In the genomic region with DNA sequence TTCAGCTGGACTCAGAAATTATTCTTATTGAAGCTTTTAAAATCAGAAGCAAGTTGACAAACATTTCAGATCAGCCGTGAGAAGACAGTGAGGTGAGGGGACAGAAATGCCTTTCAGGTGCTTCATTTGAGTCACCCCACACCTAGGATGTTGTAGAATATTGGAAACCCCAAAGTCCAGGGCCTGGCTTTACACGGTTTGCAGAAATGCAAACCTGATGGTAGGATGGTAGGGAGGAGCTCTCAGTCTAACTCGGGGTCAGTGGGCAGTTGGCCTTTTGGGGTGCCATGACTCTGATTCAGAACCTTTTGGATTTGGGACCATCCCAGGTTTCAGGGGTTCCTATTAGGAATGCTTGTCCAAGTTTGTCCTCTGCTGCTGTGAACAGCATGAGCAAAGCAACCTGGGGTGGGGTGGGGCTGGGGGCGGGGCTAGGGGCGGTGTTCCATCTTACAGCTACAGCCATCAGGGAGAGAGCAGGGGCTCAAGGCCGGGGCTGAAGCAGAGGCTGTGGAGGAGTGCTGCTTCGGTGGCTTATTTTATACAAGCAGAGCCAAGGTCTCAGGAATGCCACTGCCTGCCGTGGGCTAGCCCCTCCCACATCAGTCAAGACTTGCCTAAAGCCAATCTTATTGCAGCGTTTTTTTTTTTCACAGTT, we compare ENCODE assay signal across 8 mouse cellular contexts.
A peak's percentile ranks its signal among the peaks of the same experiment; 100 is the strongest.
DNase-seq lines count a peak whose midpoint lies in the region; ATAC-seq lines count a peak whose summit lies in the region.

No protein-coding gene starts in this region.

- H3K27me3 ChIP-seq in embryonic facial prominence, embryonic 12.5 days: peaks cover 20% of the 10 kb centered on the region; the same call in 1 of the 2 replicates
- H3K27me3 ChIP-seq in kidney, embryonic 15.5 days: peaks cover 36% of the 10 kb centered on the region
- peaks cover 4% of the 10 kb centered on the region; the same call in 1 of the 2 replicates for H3K27me3 ChIP-seq in midbrain, embryonic 14.5 days (ENCODE audit: control insufficient read depth, insufficient read depth, low read length)

- H3K36me3 ChIP-seq in embryonic facial prominence, embryonic 12.5 days: no peaks in the 10 kb centered on the region
- no peaks in the 10 kb centered on the region for H3K36me3 ChIP-seq in kidney, embryonic 15.5 days
- no peaks in the 10 kb centered on the region for H3K36me3 ChIP-seq in midbrain, embryonic 14.5 days (ENCODE audit: control insufficient read depth, insufficient read depth, low read length)

- H3K4me1 ChIP-seq in embryonic facial prominence, embryonic 12.5 days: peaks cover 13% of the 10 kb centered on the region; the same call in 1 of the 2 replicates
- peaks cover 23% of the 10 kb centered on the region for H3K4me1 ChIP-seq in kidney, embryonic 15.5 days
- H3K4me1 ChIP-seq in midbrain, embryonic 14.5 days (ENCODE audit: control insufficient read depth, insufficient read depth, low read length): peaks cover 13% of the 10 kb centered on the region

- ATAC-seq in embryonic facial prominence, embryonic 12.5 days (ENCODE audit: insufficient number of reproducible peaks, insufficient read depth, low FRiP score, low TSS enrichment): peak; percentile 57; the same call in 1 of the 2 replicates
- peak; percentile 89 for ATAC-seq in kidney, embryonic 15.5 days (replicated peaks; ENCODE audit: low FRiP score)
- no peak for ATAC-seq in midbrain, embryonic 14.5 days (ENCODE audit: low FRiP score, low TSS enrichment)
- ATAC-seq in cerebellum, adult (ENCODE audit: insufficient number of reproducible peaks, low FRiP score, low TSS enrichment): no peak

- no peak overlapping the region for H3K27ac ChIP-seq in embryonic facial prominence, embryonic 12.5 days
- no peak overlapping the region for H3K27ac ChIP-seq in kidney, embryonic 15.5 days
- no peak overlapping the region for H3K27ac ChIP-seq in midbrain, embryonic 14.5 days (replicated peaks; ENCODE audit: low read depth, low read length)

- H3K9me3 ChIP-seq in embryonic facial prominence, embryonic 12.5 days: no peaks in the 10 kb centered on the region
- 0 out of 2 replicates have a peak, but pooled peaks cover 3% of the 10 kb centered on the region for H3K9me3 ChIP-seq in kidney, embryonic 15.5 days (replicated peaks)
- peaks cover 4% of the 10 kb centered on the region; the same call in 1 of the 2 replicates for H3K9me3 ChIP-seq in midbrain, embryonic 14.5 days (ENCODE audit: control insufficient read depth, low read length)

- DNase-seq in adrenal gland, postnatal 10 days: peak; percentile 8
- no peak for DNase-seq in adrenal gland, adult 8-10 months
- DNase-seq in midbrain, embryonic 14.5 days: peak; percentile 14
- DNase-seq in spleen, postnatal 36 days (ENCODE audit: low spot score in 2 of 2): no peak
- no peak for DNase-seq in frontal cortex, postnatal 10 days (ENCODE audit: low spot score in 2 of 2)

- H3K9ac ChIP-seq in embryonic facial prominence, embryonic 12.5 days: no peak overlapping the region
- H3K9ac ChIP-seq in kidney, embryonic 15.5 days: no peak overlapping the region
- no peak overlapping the region for H3K9ac ChIP-seq in midbrain, embryonic 14.5 days (replicated peaks; ENCODE audit: low read length)

- 4% methylated on average over 9 of the region's 9 CpGs for WGBS in embryonic facial prominence, embryonic 12.5 days
- WGBS in kidney, embryonic 15.5 days: 5% methylated on average over 9 of the region's 9 CpGs
- WGBS in midbrain, embryonic 14.5 days: 4% methylated on average over 9 of the region's 9 CpGs

- peak overlapping the region; percentile 70 for H3K4me2 ChIP-seq in embryonic facial prominence, embryonic 12.5 days (replicated peaks)
- peak overlapping the region; percentile 85 for H3K4me2 ChIP-seq in kidney, embryonic 15.5 days
- H3K4me2 ChIP-seq in midbrain, embryonic 14.5 days (ENCODE audit: low read length): peak overlapping the region; percentile 85

- H3K4me3 ChIP-seq in embryonic facial prominence, embryonic 12.5 days: 0 out of 2 replicates have a peak overlapping the region, but pooled peaks have one; percentile 4
- H3K4me3 ChIP-seq in kidney, embryonic 15.5 days (replicated peaks): no peak overlapping the region
- H3K4me3 ChIP-seq in midbrain, embryonic 14.5 days (replicated peaks; ENCODE audit: low read depth, low read length): peak overlapping the region; percentile 37; the same call in 1 of the 2 replicates

Comparison
In these comparisons a context has a peak if more than half of its experiments do, and no peak if none do; other contexts are left out.
1. DNase-seq: peak in adrenal gland, postnatal 10 days (single experiment) and midbrain, embryonic 14.5 days (single experiment); none in adrenal gland, adult 8-10 months (single experiment), spleen, postnatal 36 days (0 of 2) and frontal cortex, postnatal 10 days (0 of 2).
2. ATAC-seq: peak in embryonic facial prominence, embryonic 12.5 days (single experiment) and kidney, embryonic 15.5 days (single experiment); none in midbrain, embryonic 14.5 days (single experiment) and cerebellum, adult (single experiment).
3. Peak in every context shown above with its lines, with median percentiles within 50 percentile points of each other: H3K4me2 ChIP-seq.